Mouse (Mus musculus) brain, embryonic 14.5 days (tissue): ENCODE measurements around the gene Polrmt.

Experiments used
- CTCF ChIP-seq: fragments of 200-500 bp; IDR thresholded peaks from 2 replicates; pipeline ENCODE4 v1.5.1; 2012; ENCODE audit warnings: inconsistent platforms, mild to moderate bottlenecking, moderate library complexity, borderline replicate concordance; ENCODE audit not compliant: insufficient read depth, insufficient read length; ENCODE audit errors: extremely low read depth
- POLR2A ChIP-seq: fragments of 200-500 bp; IDR thresholded peaks from 2 replicates; pipeline ENCODE4 v1.6.1; 2012; ENCODE audit warnings: mild to moderate bottlenecking, inconsistent platforms, borderline replicate concordance; ENCODE audit not compliant: poor library complexity, insufficient read depth, insufficient read length, severe bottlenecking; ENCODE audit errors: extremely low read depth

GRCm38 (mm10) chr10:79743161-79743560 lies 3.2 kb downstream of the Polrmt start:
- no peak for TF ChIP-seq CTCF
- TF ChIP-seq POLR2A: no peak
